Mouse (Mus musculus) thymus, adult 2 months (tissue): ENCODE measurements around the gene Npy5r. TPM values are rescaled to one million over a fixed set of nuclear protein-coding genes. Genes with fewer than 3 reads are reported as not detected.

Experiments used
- DNase-seq: peaks from one replicate; pipeline ENCODE4 v3.0.0; 2021
- H3K27ac ChIP-seq: fragments of 200-500 bp; 2 replicates; pipeline ENCODE4 v1.5.1; 2012; ENCODE audit warnings: low read length, control low read depth; ENCODE audit not compliant: control insufficient read depth, insufficient read depth
- H3K27me3 ChIP-seq: fragments of 200-500 bp; 2 replicates; pipeline ENCODE4 v1.6.1; 2012; ENCODE audit warnings: mild to moderate bottlenecking, low read length, moderate library complexity, mixed read lengths; ENCODE audit not compliant: control insufficient read depth, insufficient read depth
- H3K36me3 ChIP-seq: fragments of 200-500 bp; 2 replicates; pipeline ENCODE4 v1.6.1; 2012; ENCODE audit warnings: mild to moderate bottlenecking, low read length, moderate library complexity; ENCODE audit not compliant: control insufficient read depth, insufficient read depth
- H3K4me1 ChIP-seq: fragments of 200-500 bp; replicated peaks from 2 replicates; pipeline ENCODE4 v1.6.1; 2012; ENCODE audit warnings: low read length; ENCODE audit not compliant: control insufficient read depth, insufficient read depth
- H3K4me3 ChIP-seq: fragments of 200-500 bp; 2 replicates; pipeline ENCODE4 v1.5.1; 2012; ENCODE audit warnings: mild to moderate bottlenecking, low read length, control low read depth, moderate library complexity; ENCODE audit not compliant: control insufficient read depth, insufficient read depth
- CTCF ChIP-seq: fragments of 200-500 bp; IDR thresholded peaks from 2 replicates; pipeline ENCODE4 v1.5.1; 2012; ENCODE audit warnings: mild to moderate bottlenecking, control low read depth, low read length, moderate library complexity, borderline replicate concordance; ENCODE audit not compliant: control insufficient read depth, poor library complexity, insufficient read depth; ENCODE audit errors: extremely low read depth
- POLR2A ChIP-seq: fragments of 200-500 bp; IDR thresholded peaks from 2 replicates; pipeline ENCODE4 v1.6.1; 2012; ENCODE audit warnings: mild to moderate bottlenecking, low read length, control low read depth, moderate library complexity; ENCODE audit not compliant: control insufficient read depth, poor library complexity, insufficient read depth; ENCODE audit errors: extremely low read depth
- WGBS: fragments of 180-500 bp; shearing (Covaris S2); methylation state at CpG from one replicate; pipeline ENCODE4 v1.1.7; 2018; 5-methylcytosine and 5-hydroxymethylcytosine counted together
- polyA plus RNA-seq: library from polyadenylated mRNA; depleted of rRNA; stranded (reverse); fragments of >200 nt; gene quantifications from 2 replicates; pipeline ENCODE4 v1.2.3, GENCODE M21; 2012; rRNA removed

The Npy5r gene
- 0.06 TPM in 1 of 2 replicates, not detected in the other for polyA plus RNA-seq

GRCm38 (mm10) chr8:66687511-66688329, at the start of gene Npy5r:
Gene Npy5r, minus strand, starts transcription at chr8:66688128.
- H3K4me3 ChIP-seq: no peak within 1 kb of the TSS
- 9% methylated on average over 43 of the region's 43 CpGs for WGBS
- no peaks in the 10 kb centered on the region for H3K27me3 ChIP-seq

GRCm38 (mm10) chr8:66731957-66732356, 44.0 kb upstream of the Npy5r start:
- H3K27ac ChIP-seq: no peak overlapping the region
- no peak for TF ChIP-seq CTCF
- no peak for TF ChIP-seq POLR2A
- no peaks in the 10 kb centered on the region for H3K27me3 ChIP-seq
- DNase-seq: no peak
- 56% methylated on average over 5 of the region's 5 CpGs for WGBS
- H3K4me1 ChIP-seq: no peaks in the 10 kb centered on the region
- H3K4me3 ChIP-seq: no peak overlapping the region
- no peaks in the 10 kb centered on the region for H3K36me3 ChIP-seq

More at GRCm38 (mm10) chr8:66687511-66688329, at the start of gene Npy5r:
- Histone ChIP-seq H3K27ac (no peak within 1 kb of the TSS), H3K36me3 (no peaks in the 10 kb centered on the region), H3K4me1 (no peaks in the 10 kb centered on the region)
- TF ChIP-seq CTCF (no peak), POLR2A (no peak)
- DNase-seq: no peak

DNA sequence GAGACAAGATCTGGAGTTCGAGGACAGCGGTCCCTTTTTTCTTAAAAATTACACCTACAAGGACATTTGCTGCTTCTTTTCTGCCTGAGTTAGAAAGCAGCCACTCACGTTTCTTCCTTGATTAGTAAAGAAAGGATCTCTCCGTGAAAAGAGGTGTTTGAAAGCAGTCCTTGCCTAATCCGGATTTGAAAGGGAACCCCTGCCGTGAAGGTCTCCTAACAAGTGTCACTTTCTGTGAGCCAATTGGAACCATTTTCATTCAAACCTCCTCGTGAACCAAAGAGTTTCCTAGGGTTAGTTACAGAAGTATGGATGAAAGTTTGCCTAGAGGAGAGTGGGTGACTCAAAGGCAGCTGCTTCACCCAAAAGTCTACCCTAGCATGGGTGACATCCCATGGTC, 41.5 kb upstream of the Npy5r start:
- no peak for DNase-seq
- TF ChIP-seq CTCF (no peak), POLR2A (no peak)
- H3K4me1 ChIP-seq: no peaks in the 10 kb centered on the region
- no peaks in the 10 kb centered on the region for H3K36me3 ChIP-seq
- H3K27me3 ChIP-seq: no peaks in the 10 kb centered on the region
- 63% methylated on average over 7 of the region's 7 CpGs for WGBS
- no peak overlapping the region for H3K4me3 ChIP-seq
- H3K27ac ChIP-seq: no peak overlapping the region

DNA sequence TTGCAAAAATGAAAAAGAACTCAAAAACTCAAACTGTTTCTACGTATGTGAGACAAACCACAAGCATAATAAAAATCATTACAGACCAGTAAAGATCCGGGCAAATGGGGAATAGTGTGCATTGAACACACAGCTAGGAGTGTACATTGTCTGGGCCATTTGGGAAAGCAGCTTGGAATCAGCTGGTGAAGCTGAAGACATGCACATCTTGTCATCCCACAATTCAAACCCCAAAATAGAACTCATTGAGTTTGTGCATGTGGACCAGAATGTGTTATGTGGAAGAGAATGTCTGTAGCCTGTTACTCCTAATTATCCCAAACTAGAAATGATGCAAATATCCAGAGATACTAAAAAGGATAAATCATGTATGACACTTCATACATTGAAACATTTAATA, 34.9 kb upstream of the Npy5r start:
- no peak for DNase-seq
- no peaks in the 10 kb centered on the region for H3K36me3 ChIP-seq
- 87% methylated on average over 2 of the region's 2 CpGs for WGBS
- H3K4me3 ChIP-seq: no peak overlapping the region
- no peaks in the 10 kb centered on the region for H3K4me1 ChIP-seq
- H3K27me3 ChIP-seq: no peaks in the 10 kb centered on the region
- no peak overlapping the region for H3K27ac ChIP-seq
- TF ChIP-seq CTCF: no peak
- TF ChIP-seq POLR2A: no peak

DNA sequence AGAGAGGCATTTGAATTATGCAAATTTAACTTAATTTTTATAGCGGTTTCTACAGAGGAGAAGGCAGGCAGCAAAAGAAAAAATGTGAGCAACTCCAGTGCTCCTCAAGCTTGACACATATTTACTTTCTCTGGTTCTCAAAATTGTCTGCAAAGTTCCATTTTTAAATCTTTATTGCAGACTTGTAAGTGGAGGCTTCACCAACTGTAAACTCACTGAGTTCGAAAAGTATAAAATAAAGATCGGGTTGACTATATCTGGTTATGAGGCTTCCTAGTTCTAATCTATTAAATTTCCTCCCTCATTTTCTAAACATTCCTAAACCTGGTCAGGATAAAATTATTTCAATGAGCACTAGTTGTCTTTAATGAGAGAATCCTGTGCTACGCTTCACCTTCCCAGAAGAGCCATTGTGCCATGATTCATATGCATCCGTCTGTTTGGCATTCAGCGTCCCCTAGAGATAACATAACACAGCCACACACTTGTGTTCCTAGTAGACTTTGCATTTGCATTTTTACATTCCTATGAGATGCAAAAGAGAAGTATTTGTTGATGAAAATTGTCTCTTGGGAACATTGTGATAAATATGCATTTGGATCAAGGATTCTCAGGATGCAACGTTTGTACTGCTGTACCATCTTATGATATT, 26.5 kb upstream of the Npy5r start:
- TF ChIP-seq POLR2A (no peak), CTCF (no peak)
- H3K27ac ChIP-seq: no peak overlapping the region
- no peaks in the 10 kb centered on the region for H3K4me1 ChIP-seq
- 93% methylated on average over 7 of the region's 7 CpGs for WGBS
- no peaks in the 10 kb centered on the region for H3K36me3 ChIP-seq
- no peak overlapping the region for H3K4me3 ChIP-seq
- DNase-seq: no peak
- no peaks in the 10 kb centered on the region for H3K27me3 ChIP-seq

DNA sequence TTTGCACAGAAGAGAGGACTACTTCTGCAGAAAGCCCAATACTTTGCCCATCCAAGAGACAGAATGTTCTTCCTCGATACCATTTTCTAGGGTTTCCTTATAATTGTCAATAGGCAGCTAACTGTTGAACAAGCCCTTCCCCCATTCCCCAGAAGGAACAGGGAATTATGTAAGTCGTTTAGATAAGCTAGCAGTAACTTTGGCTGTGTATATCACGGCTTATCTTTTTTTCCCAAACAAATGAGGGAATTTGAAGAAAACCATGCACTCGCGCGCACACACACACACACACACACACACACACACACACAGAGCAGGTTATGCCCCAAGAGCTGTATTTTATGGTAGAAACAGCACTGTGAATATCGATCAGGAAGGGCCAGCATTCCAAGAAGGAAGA, 10.9 kb upstream of the Npy5r start:
- H3K4me1 ChIP-seq: no peaks in the 10 kb centered on the region
- H3K27me3 ChIP-seq: no peaks in the 10 kb centered on the region
- 73% methylated on average over 7 of the region's 7 CpGs for WGBS
- no peak overlapping the region for H3K4me3 ChIP-seq
- H3K36me3 ChIP-seq: no peaks in the 10 kb centered on the region
- no peak for TF ChIP-seq POLR2A
- no peak for TF ChIP-seq CTCF
- no peak overlapping the region for H3K27ac ChIP-seq
- DNase-seq: no peak

- 11% methylated on average over 7 of the region's 7 CpGs for WGBS
- no peaks in the 10 kb centered on the region for H3K4me1 ChIP-seq
- H3K4me3 ChIP-seq: no peak overlapping the region
- H3K36me3 ChIP-seq: no peaks in the 10 kb centered on the region
- H3K27ac ChIP-seq: no peak overlapping the region
- TF ChIP-seq POLR2A: no peak
- no peak for TF ChIP-seq CTCF
- DNase-seq: no peak
- H3K27me3 ChIP-seq: no peaks in the 10 kb centered on the region
These were observed 10.1 kb upstream of the Npy5r start for GRCm38 (mm10) chr8:66698011-66698410.
